Mouse (Mus musculus) midbrain, embryonic 14.5 days (tissue): ENCODE measurements around the gene Fnip2. TPM values are rescaled to one million over a fixed set of nuclear protein-coding genes. Genes with fewer than 3 reads are reported as not detected.

ENCODE experiments used
- ATAC-seq: fragments of 200-750 bp; cut with Nextera tagmentation; 2 replicates; pipeline ENCODE4 v1.8.0; 2017; ENCODE audit warnings: moderate number of reproducible peaks, moderate library complexity; ENCODE audit not compliant: low FRiP score, low TSS enrichment
- DNase-seq: peaks from one replicate; pipeline ENCODE4 v3.0.0-alpha.2; 2015
- H3K27ac ChIP-seq: fragments of 300-500 bp; sonication (generic); replicated peaks from 2 replicates; pipeline ENCODE4 v1.5.1; 2014; ENCODE audit warnings: mild to moderate bottlenecking, low read depth, low read length, moderate library complexity
- H3K27me3 ChIP-seq: fragments of 300-500 bp; sonication (generic); 2 replicates; pipeline ENCODE4 v1.6.1; 2014; ENCODE audit warnings: low read length, control low read depth, mixed read lengths; ENCODE audit not compliant: control insufficient read depth, insufficient read depth
- H3K36me3 ChIP-seq: fragments of 300-500 bp; sonication (generic); 2 replicates; pipeline ENCODE4 v1.6.1; 2014; ENCODE audit warnings: low read length, control low read depth; ENCODE audit not compliant: control insufficient read depth, insufficient read depth
- H3K4me1 ChIP-seq: fragments of 300-500 bp; sonication (generic); 2 replicates; pipeline ENCODE4 v1.6.1; 2014; ENCODE audit warnings: mild to moderate bottlenecking, antibody characterized with exemption, low read length, control low read depth; ENCODE audit not compliant: control insufficient read depth, insufficient read depth
- H3K4me2 ChIP-seq: fragments of 300-500 bp; sonication (generic); 2 replicates; pipeline ENCODE4 v1.6.1; 2014; ENCODE audit warnings: mild to moderate bottlenecking, low read length, moderate library complexity
- H3K4me3 ChIP-seq: fragments of 300-500 bp; sonication (generic); replicated peaks from 2 replicates; pipeline ENCODE4 v1.5.1; 2014; ENCODE audit warnings: low read depth, low read length
- H3K9ac ChIP-seq: fragments of 300-500 bp; sonication (generic); replicated peaks from 2 replicates; pipeline ENCODE4 v1.6.1; 2014; ENCODE audit warnings: mild to moderate bottlenecking, low read length, moderate library complexity
- H3K9me3 ChIP-seq: fragments of 300-500 bp; sonication (generic); 2 replicates; pipeline ENCODE4 v1.6.1; 2016; ENCODE audit warnings: low read length, control low read depth, mixed read lengths; ENCODE audit not compliant: control insufficient read depth
- WGBS: fragments of 180-500 bp; shearing (Covaris S2); extraction: QIAGEN DNeasy Blood & Tissue Kit; methylation state at CpG from one replicate; pipeline ENCODE4 v1.1.7; 2014; 5-methylcytosine and 5-hydroxymethylcytosine counted together
- polyA plus RNA-seq: library from polyadenylated mRNA; unstranded; fragments of >200 nt; fragmentation: Nextera tagmentation; extraction: Ambion mirVana; gene quantifications from 2 replicates; pipeline ENCODE4 v1.2.1, GENCODE M21; 2014

Fnip2 gene
- polyA plus RNA-seq, 1 experiment from 2014 or later: 7.7 TPM

DNA sequence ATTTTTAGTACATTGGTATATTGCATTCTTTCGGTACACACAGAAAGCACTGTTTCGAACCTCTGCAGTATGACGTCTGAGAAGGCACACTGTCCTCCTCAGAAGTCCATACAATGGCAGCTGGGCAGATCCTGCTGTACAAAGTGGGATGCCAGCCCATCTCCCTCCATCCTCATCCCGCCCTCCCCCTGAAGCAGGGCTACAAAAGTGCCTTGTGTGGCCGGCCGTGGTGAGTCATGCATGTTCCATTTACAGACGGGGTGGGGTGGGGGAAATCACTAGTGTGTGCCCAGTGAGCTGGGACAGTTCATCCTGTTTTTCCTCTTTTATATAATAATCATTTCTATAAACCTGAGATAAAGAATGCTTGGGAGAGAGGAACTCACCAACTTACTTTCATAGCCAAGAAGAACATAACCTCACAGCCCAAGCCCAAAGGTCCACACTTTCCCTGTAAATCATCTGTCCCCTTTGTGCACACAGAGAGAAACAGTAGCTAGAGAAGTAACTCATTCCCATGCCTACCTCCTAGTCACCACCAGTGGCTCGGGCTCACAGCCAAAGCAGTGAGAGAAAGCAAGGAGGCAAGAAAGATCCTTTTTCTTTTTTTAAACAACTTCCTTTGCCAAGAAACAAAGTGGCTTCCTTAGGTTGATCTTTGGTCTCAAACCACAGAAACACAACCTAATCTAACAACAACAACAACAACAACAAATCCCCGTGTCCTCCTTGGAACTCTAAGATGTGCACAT, 8.4 kb downstream of the Fnip2 start:
- peak; percentile 28 for DNase-seq
- no peak overlapping the region for H3K27ac ChIP-seq
- H3K36me3 ChIP-seq: no peaks in the 10 kb centered on the region
- H3K4me3 ChIP-seq: no peak overlapping the region
- H3K4me1 ChIP-seq: no peaks in the 10 kb centered on the region
- 85% methylated on average over 9 of the region's 9 CpGs for WGBS
- H3K27me3 ChIP-seq: no peaks in the 10 kb centered on the region
- no peak overlapping the region for H3K4me2 ChIP-seq
- H3K9ac ChIP-seq: no peak overlapping the region
- no peak for ATAC-seq
- H3K9me3 ChIP-seq: no peaks in the 10 kb centered on the region

DNA sequence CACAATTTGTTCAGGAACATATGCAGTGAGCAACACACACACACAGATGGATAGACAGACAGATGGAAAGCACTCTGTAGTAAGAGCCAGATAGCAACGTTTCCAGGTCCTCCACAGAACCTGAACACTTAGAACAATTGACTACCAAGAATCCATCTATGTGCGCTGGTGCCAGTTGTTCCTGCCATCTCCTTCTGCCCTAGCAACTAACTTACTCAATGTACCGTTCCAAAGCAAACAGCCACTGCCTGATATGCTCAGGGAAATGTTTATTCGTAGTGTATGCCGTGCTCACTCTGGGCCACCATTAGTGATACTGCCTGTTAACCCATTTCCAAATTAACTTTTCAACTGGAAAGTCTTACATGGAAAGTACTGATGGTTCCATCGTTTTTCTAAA, 12.5 kb downstream of the Fnip2 start:
- Histone ChIP-seq H3K9me3 (no peaks in the 10 kb centered on the region), H3K27ac (no peak overlapping the region), H3K4me2 (no peak overlapping the region), H3K4me3 (no peak overlapping the region), H3K4me1 (no peaks in the 10 kb centered on the region), H3K9ac (no peak overlapping the region), H3K36me3 (no peaks in the 10 kb centered on the region), H3K27me3 (no peaks in the 10 kb centered on the region)
- DNase-seq (no peak), ATAC-seq (no peak)
- WGBS: 96% methylated on average over 6 of the region's 6 CpGs

DNA sequence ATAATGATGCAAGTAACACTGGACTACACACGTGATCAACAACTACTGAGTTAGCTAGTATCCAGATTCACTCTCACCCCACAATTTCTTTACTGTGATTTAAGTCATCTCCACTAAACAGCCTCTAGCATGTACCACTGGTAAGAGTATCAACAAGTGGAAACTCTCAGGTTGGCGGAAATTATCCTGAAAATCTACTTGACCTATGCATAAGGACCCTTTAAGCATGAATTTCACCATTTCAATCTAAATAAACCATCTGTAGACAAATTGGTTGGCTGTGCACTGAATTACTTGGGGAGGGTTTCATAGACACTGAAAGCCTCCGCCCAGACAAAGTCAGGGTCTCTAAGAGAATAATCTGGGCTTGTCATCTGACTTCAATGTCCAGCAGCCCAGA, 13.8 kb downstream of the Fnip2 start:
- H3K9me3 ChIP-seq: no peaks in the 10 kb centered on the region
- no peak overlapping the region for H3K9ac ChIP-seq
- no peaks in the 10 kb centered on the region for H3K4me1 ChIP-seq
- no peaks in the 10 kb centered on the region for H3K27me3 ChIP-seq
- DNase-seq (no peak), ATAC-seq (no peak)
- no peaks in the 10 kb centered on the region for H3K36me3 ChIP-seq
- no peak overlapping the region for H3K4me2 ChIP-seq
- no peak overlapping the region for H3K27ac ChIP-seq
- WGBS: 97% methylated on average over 3 of the region's 3 CpGs
- no peak overlapping the region for H3K4me3 ChIP-seq

DNA sequence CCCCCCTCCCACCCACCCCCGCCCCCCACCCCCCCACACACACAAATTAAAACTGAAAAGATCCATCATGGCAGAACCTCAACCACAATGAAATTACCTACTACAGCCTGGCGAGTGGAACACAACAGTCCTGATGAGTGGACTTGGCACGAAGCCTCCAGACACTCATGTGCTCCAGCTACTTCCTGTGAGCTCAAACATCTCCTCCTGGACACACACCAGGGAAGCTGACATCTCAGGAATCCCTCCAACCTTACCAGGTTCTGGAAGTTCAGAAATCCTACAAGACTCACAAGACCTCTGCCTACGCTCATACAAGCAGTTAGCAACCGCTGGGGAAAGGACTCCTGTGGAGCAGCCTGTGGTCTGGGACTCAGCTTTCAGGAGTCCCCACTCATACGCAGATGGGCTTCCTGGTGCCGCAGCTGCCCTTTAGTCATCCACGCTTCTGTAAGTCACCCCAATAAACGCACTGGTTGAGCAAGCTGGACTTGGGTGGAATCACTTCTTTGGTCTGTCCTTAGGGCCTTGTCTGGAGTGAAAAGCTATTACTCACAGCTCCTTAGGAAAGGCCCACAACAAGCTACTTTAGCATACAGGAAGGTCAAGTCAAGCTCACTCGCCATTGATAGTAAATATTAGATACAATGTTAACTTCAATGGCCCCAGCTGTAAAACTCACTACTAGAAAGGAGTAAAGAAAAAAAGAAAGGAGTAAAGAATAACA, 15.6 kb downstream of the Fnip2 start:
- Histone ChIP-seq H3K4me2 (no peak overlapping the region), H3K27me3 (no peaks in the 10 kb centered on the region), H3K27ac (no peak overlapping the region), H3K4me1 (no peaks in the 10 kb centered on the region), H3K9me3 (no peaks in the 10 kb centered on the region), H3K36me3 (no peaks in the 10 kb centered on the region), H3K9ac (no peak overlapping the region), H3K4me3 (no peak overlapping the region)
- no peak for ATAC-seq
- DNase-seq: no peak
- 86% methylated on average over 10 of the region's 10 CpGs for WGBS

DNA sequence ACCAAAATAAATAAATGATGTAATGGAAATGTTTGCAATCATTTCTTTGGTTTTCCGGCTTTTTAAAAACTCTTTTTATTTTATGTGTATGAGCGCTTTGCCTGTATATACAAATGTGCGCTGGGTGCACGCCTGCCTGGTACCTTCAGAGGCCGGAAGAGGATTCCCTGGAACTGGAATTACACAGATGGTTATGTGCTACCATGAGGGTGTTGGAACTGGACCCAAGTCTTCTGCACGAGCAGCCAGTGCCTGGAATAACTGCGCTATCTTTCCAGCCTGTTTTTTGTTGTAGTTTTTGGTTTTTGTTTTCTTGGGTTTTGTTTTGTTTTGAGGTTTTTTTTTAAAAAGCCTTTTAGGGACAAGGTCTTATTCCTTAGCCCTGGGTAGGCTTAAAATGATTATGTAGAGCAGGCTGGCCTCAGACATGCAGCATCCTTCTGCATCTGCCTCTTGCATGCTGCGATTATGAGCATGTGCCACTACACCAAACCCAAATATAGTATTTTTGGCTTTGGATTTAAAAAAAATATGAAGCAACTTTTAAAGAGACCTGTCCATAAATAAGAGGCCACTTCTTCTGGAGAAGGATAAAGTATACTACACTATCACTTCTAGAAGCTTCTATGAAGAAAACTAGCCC, 17.7 kb downstream of the Fnip2 start:
- no peak overlapping the region for H3K4me3 ChIP-seq
- no peak overlapping the region for H3K27ac ChIP-seq
- H3K27me3 ChIP-seq: no peaks in the 10 kb centered on the region
- ATAC-seq: no peak
- no peaks in the 10 kb centered on the region for H3K36me3 ChIP-seq
- WGBS: 96% methylated on average over 8 of the region's 8 CpGs
- H3K4me1 ChIP-seq: no peaks in the 10 kb centered on the region
- no peak overlapping the region for H3K9ac ChIP-seq
- H3K4me2 ChIP-seq: no peak overlapping the region
- no peak for DNase-seq
- H3K9me3 ChIP-seq: no peaks in the 10 kb centered on the region

DNA sequence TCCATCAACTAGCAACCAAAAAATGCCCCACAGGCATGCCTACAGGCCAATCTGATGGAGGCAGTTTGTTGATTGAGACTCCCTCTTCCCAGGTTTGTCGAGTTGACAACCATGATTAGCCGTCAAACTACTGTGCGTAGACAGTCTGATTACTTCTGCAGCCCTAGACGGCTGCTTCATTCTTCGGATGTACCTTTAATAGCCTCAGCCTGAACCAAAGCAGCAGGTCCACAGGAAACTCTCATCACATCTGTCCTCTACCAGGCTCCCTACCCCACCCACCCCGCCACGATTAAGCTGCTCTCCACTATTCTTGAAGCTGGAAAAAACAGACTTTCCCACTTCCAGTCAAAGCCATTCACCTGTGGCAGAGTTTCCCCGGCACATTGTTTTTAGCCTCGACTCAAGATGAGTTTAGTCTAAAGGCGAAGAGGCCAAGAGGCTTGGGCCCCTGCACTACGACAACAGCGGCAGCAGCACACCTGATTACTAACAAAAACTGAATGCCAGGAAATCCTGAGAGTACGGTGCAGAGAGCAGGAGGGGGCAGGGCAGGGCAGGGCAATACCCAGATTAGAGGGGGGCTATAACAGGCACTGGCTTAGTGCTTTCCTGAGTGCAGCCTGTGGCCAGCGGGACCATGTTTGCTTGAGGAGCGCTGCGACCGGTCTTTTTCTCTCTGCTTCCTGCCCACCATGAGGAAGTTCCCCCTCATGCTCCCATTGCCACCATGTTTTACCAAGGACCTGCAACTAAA, 18.7 kb downstream of the Fnip2 start:
- 80% methylated on average over 17 of the region's 17 CpGs for WGBS
- H3K27me3 ChIP-seq: no peaks in the 10 kb centered on the region
- no peaks in the 10 kb centered on the region for H3K36me3 ChIP-seq
- H3K4me1 ChIP-seq: no peaks in the 10 kb centered on the region
- no peak for ATAC-seq
- DNase-seq: no peak
- no peak overlapping the region for H3K27ac ChIP-seq
- no peaks in the 10 kb centered on the region for H3K9me3 ChIP-seq
- no peak overlapping the region for H3K4me3 ChIP-seq
- no peak overlapping the region for H3K9ac ChIP-seq
- H3K4me2 ChIP-seq: no peak overlapping the region

DNA sequence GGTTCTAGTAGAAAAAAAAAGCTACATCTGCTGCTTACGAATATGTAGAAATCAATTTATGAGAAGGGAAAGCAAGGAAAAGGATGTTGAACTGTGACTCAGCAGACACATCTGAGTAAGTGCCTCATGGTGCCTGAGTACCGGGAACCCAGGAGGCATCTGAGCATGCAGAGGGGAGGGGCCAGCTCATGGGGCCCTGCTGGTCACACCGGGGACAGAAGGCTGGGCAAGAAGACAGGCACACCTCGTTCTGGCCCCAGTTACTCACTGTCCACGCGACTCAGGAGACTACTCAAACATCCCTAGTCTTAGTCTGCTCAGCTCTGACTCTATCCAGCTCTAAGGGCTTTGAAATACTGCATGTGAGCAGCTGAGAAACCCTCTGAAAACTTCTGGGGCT, 25.0 kb downstream of the Fnip2 start:
- DNase-seq (no peak), ATAC-seq (no peak)
- Histone ChIP-seq H3K4me1 (no peaks in the 10 kb centered on the region), H3K9ac (no peak overlapping the region), H3K36me3 (no peaks in the 10 kb centered on the region), H3K9me3 (no peaks in the 10 kb centered on the region), H3K4me3 (no peak overlapping the region), H3K4me2 (no peak overlapping the region), H3K27ac (no peak overlapping the region), H3K27me3 (no peaks in the 10 kb centered on the region)
- WGBS: 39% methylated on average over 6 of the region's 6 CpGs

DNA sequence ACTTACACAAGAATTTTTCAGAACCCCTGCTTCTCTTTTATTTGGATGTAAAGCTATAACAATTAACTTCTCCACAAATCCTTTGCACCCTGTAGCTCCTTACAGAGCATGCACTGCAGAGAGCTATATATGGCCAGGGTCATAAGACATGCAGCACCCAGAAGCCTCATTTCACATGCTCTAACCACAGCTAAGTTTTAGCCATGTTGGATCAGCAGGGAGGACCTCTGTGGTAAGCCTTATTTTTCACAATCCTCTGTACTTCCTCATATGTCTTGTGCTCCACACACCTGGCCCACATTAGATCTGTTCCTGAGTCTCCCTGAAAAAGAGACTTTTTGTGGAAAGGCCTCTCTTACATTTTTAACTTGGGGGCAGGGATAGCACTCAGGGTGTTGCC, 27.9 kb downstream of the Fnip2 start:
- no peak for DNase-seq
- H3K27ac ChIP-seq: no peak overlapping the region
- H3K9ac ChIP-seq: no peak overlapping the region
- no peaks in the 10 kb centered on the region for H3K9me3 ChIP-seq
- no peak for ATAC-seq
- no peaks in the 10 kb centered on the region for H3K36me3 ChIP-seq
- H3K4me2 ChIP-seq: no peak overlapping the region
- H3K4me1 ChIP-seq: no peaks in the 10 kb centered on the region
- H3K4me3 ChIP-seq: no peak overlapping the region
- no peaks in the 10 kb centered on the region for H3K27me3 ChIP-seq
